In genomic region chr16:4880136-4880825, GRCm38 (mm10) we compare ENCODE assay signal across 8 mouse cellular contexts. TPM values are rescaled to one million over a fixed set of nuclear protein-coding genes. Genes with fewer than 3 reads are reported as not detected.
DNase-seq lines count a peak whose midpoint lies in the region; ATAC-seq lines count a peak whose summit lies in the region.

Ubald1 (minus strand) TSS chr16:4880315.

- peaks cover 11% of the 10 kb centered on the region for H3K36me3 ChIP-seq in forebrain, embryonic 14.5 days (ENCODE audit: control insufficient read depth, insufficient read depth, low read length)
- H3K36me3 ChIP-seq in neural tube, embryonic 15.5 days, result peaks cover 12% of the 10 kb centered on the region; the same call in 1 of the 2 replicates

- peak within 1 kb of the TSS; percentile 97 for H3K27ac ChIP-seq in forebrain, embryonic 14.5 days (ENCODE audit: low read depth, low read length)
- peak within 1 kb of the TSS; percentile 99 for H3K27ac ChIP-seq in neural tube, embryonic 15.5 days (replicated peaks)

- no peaks in the 10 kb centered on the region for H3K9me3 ChIP-seq in forebrain, embryonic 14.5 days (replicated peaks; ENCODE audit: control insufficient read depth, low read length)
- H3K9me3 ChIP-seq in neural tube, embryonic 15.5 days (replicated peaks), result no peaks in the 10 kb centered on the region

- peak within 1 kb of the TSS; percentile 85 for H3K4me3 ChIP-seq in forebrain, embryonic 14.5 days (ENCODE audit: low read depth, low read length)
- peak within 1 kb of the TSS; percentile 89 for H3K4me3 ChIP-seq in neural tube, embryonic 15.5 days (replicated peaks)

- WGBS in forebrain, embryonic 14.5 days, result under 1% methylated on average over 44 of the region's 48 CpGs
- under 1% methylated on average over 48 of the region's 48 CpGs for WGBS in neural tube, embryonic 15.5 days

- peak within 1 kb of the TSS; percentile 89 for H3K4me2 ChIP-seq in forebrain, embryonic 14.5 days (ENCODE audit: low read length)
- H3K4me2 ChIP-seq in neural tube, embryonic 15.5 days, result peak within 1 kb of the TSS; percentile 83

- peak within 1 kb of the TSS; percentile 83 for H3K9ac ChIP-seq in forebrain, embryonic 14.5 days (ENCODE audit: low read length)
- peak within 1 kb of the TSS; percentile 91 for H3K9ac ChIP-seq in neural tube, embryonic 15.5 days (replicated peaks)

- peak; percentile 87 for ATAC-seq in forebrain, embryonic 14.5 days
- peak; percentile 88 for ATAC-seq in neural tube, embryonic 15.5 days (ENCODE audit: low FRiP score)

- DNase-seq in ES-CJ7 (ENCODE audit: low read depth, low spot score), result peak; percentile 100
- peak; percentile 98 for DNase-seq in cerebellum, adult 11 months
- peak; percentile 100 for DNase-seq in forebrain, embryonic 14.5 days (ENCODE audit: low spot score)
- DNase-seq in heart, postnatal 14 days, result peak; percentile 95 to 96
- DNase-seq in layer of hippocampus, adult 11-12 months (ENCODE audit: low spot score), result peak; percentile 99
- DNase-seq in lung, adult 18-20 months, result peak; percentile 98 to 99
- DNase-seq in testis, postnatal 14 days (ENCODE audit: low spot score), result peak; percentile 99

- intact Hi-C loops in heart, postnatal 14 days (cut with DNase I), result no loop called here

- no peaks in the 10 kb centered on the region for H3K27me3 ChIP-seq in forebrain, embryonic 14.5 days (replicated peaks; ENCODE audit: control insufficient read depth, insufficient read depth, low read length)
- no peaks in the 10 kb centered on the region for H3K27me3 ChIP-seq in neural tube, embryonic 15.5 days (replicated peaks)

- H3K4me1 ChIP-seq in forebrain, embryonic 14.5 days (ENCODE audit: control insufficient read depth, insufficient read depth, low read length), result peaks cover 25% of the 10 kb centered on the region
- peaks cover 54% of the 10 kb centered on the region for H3K4me1 ChIP-seq in neural tube, embryonic 15.5 days

RNA-seq across cellular contexts. Expression of gene Ubald1, which starts in this region (rescaled TPM):
- polyA plus RNA-seq in forebrain, embryonic 14.5 days (2014; fragmentation: Nextera tagmentation; extraction: Ambion mirVana), result 37.9 and 44.4 TPM in 2 replicates
- total RNA-seq in heart, postnatal 14 days (2021), result 10 to 100 TPM; 21.3 to 23.1 TPM
- 66.0 and 66.7 TPM in 2 replicates for polyA plus RNA-seq in neural tube, embryonic 15.5 days (2015; fragmentation: Nextera tagmentation; extraction: Ambion mirVana)

Comparison
In these comparisons a context has a peak if more than half of its experiments do, and no peak if none do; other contexts are left out.
1. Peak in every context shown above with its lines: DNase-seq, ATAC-seq, H3K4me3 ChIP-seq and H3K27ac ChIP-seq.